Mouse (Mus musculus) hematopoietic stem cell, adult 5-6 weeks (primary cell): ENCODE measurements at regions not wholly inside any gene's neighbourhood (a gene's known extent, or its start where the extent isn't known, plus 50 kb on each side); places are given as distances from the start of the nearest gene placed in this dataset.

Experiments used
- ATAC-seq, 2 experiments: fragments of 125-278 bp in 1 of 2; replicated peaks in 1 of 2; 2 replicates each; pipeline ENCODE4 v1.8.0; 2016 to 2017; ENCODE audit warnings: inconsistent platforms in 2 of 2, mild to moderate bottlenecking in 2 of 2, moderate number of reproducible peaks in 2 of 2, low read depth in 1 of 2, moderate TSS enrichment in 1 of 2; ENCODE audit not compliant: low FRiP score in 2 of 2, poor library complexity in 2 of 2, severe bottlenecking in 2 of 2, insufficient read depth in 1 of 2, low TSS enrichment in 1 of 2

DNA sequence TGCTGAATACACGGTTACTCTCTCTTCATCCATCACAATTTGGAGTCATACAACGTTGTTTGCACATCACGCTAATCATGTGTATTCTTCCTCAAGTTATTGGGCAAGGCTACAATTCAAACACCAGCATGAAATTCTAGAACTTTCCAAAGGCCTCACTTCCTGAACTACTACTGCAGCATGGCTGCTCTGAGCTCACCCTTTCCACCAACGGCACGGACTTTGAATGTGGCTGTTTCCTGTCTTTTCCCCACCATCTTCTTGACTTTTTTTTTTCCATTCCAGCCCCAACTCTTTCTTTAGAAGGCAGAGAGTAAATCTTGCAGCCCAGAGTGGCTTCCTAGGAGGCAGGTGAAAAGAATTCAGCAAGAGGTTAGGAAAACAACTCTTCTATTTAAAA is 129.2 kb upstream of the Lmo4 start:
- no peak for ATAC-seq

DNA sequence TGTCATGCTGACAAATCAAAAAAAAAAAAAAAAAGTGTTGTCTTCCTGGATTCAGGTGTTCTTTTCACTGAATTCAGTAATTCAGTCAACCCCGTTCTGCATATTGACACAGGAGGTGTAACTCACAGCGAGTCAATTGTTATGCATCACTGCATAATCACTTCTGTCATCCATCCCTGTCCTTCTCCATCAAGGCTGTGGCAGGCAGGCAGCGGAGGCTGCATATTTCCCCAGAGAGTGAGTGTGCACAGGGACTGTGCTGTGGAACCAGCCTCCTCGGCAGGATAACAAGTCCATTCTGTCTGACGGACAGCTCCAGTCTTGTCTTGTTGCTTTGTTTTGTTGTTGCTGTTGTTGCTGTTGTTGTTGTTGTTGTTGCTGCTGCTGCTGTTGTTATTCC is 127.3 kb upstream of the Lmo4 start:
- no peak for ATAC-seq

DNA sequence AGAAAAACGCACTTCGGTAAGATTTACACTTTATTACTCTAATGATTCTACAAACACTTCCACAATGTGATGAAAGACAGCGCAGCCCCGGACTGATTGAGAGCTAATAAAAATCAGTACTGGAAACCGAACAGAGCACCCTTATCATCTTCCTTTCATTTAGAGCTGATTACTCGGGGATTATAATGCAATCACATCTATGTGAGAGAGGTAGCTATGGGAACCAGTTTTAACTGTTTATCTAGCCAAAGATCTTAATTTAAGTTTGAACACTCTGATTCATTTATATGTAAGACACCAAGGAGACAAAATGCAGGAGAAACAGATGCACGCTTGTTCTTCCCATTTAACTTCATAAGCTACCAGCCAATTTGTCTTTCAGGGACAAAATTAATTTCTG is 124.1 kb upstream of the Lmo4 start:
- ATAC-seq: no peak

DNA sequence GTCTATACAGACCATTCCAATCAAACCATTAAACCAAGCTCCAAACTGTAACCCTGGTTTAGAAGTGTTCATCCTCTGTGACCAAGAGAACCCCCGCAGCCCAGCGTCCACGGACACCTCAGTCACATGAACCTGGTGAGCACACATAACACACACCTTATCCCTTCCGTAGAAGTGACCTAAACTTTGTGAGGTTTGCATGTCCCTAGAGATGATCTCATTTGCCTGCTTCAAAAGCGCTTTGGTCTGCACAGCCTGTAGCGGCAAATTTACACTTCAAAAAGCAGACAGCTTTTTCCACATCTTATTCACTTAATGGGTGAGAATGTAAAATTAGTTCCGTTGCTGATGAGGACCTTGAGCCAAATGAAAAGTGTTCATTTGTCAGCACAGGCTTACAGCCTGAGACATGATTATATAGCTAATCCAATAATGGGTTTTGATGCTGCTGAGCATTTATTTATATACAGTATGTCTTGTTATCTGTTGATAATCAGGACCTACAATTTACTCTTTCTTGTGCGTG is 122.3 kb upstream of the Lmo4 start:
- ATAC-seq: no peak

DNA sequence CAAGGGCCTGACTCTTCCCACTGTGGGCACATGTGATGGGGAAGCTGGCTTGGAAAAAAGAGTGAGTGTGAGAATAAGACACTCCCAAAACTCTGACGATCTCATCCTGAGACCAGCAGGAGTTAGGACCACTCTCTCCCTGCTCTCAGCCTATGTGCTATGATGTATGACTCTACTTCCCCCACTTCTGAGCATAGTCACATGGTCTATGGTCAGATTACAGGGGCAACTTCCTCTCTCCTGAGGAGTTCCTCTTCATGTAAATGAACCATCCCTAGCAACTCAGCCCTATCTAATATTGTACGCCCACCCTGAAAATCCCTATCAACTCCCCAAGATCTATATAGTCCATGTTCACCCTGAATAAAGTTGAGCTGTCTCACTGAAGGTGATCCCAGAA is 120.0 kb upstream of the Lmo4 start:
- ATAC-seq: 0 out of 4 replicates have a peak, but pooled peaks of 1 of the 2 experiments have one; percentile 17

DNA sequence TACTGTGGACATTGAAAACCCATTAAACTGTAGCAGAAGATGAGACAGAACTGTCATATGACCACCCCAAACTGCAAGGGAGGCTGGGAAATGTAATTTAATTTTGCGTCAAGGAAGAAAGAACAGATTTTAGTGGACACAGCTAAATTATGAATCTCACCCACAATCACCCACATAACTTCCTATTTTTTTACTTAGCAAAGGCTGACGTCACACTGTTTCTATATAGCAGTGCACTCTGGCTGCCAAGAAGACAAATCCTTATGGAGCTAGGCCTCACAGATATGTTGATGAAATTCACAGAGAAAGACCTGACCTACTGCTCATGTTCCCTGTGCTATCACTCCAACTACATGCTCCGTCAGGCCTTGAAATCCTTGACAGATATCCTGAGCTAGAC is 118.5 kb upstream of the Lmo4 start:
- ATAC-seq: no peak

DNA sequence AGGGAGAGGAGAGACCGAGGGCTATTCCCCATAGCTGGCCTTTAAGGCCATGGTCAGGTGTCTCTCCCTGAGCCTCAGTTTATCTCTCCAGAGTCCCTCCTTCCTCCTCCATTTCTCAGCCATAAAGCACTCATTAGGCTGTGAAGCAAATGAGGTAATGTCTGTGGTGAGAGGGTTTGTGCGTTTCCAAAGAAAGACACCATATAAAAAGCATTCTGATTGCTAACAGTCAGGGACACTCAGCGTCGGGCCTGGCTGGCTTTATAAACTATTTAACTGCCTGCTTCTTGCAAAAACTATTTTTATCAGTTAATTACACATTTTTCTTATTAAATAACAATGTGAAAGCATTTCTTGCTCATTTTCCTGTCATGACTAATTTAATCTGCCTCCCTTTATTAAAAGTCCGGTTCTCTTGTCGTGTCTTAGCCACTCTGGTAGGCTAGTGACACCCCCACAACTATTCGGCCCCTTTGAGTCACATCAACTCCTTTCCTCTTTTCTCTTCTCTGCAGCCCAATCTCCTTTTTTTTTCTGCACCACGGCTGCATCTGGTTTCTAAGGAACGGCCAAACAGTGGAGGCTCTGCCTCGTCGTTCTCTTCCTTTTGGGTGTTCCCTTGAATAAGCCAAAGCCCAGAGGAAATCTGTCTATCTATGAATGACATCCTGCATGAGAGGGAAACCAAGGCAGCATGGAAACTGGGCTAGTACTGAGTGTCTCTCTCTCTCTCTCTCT is 114.6 kb upstream of the Lmo4 start:
- ATAC-seq: no peak

DNA sequence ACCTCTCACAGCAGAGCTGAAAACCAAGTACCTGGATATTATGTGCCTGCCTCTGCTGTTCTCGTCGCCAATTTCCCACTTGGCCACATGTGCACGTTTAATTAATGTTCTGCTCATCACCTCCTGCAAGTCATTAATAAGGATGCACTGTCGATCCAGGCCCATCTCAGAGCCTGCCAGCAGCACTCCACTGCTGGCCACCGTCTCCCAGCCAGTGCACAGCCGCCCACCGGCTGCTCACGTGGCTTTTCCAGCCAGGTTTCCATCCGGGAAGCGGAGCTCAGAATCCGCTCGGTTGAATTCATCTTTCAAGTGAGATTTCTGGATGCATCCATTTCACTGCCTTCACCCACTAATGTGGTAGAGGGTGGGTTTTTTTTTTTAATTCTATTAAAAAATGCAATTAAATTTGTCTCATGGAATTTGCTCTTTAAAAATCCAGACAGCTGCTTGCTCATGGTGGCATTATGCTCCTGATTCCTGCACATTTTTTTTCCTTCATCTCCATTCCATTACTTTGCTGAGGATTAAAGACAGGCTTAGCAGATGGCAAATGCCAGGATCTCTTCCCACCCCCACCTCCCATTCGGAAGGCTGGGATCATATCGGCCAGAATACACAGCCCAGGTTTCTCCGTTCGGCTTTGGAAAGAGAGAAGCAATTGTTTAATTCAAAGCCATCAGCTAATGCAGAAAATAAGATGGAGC is 113.9 kb upstream of the Lmo4 start:
- no peak for ATAC-seq

DNA sequence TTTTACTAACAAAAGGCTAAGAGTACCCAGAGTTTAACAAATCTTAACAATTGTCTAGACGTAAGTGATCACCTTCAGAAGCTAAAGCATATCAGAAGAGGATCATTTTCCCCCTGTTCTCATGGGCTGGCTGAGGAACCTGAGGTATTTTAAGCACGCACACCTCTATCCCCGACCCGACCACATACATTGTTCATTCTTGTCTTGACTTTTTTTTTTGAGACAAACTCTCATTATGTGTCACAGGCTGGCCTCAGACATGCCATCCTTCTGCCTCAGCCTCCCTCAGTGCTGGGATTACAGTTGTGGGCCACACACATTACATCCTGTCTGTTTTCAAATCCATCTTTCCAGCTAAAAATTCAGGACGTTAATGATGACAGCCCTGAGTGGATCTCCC is 105.7 kb upstream of the Lmo4 start:
- ATAC-seq: no peak

DNA sequence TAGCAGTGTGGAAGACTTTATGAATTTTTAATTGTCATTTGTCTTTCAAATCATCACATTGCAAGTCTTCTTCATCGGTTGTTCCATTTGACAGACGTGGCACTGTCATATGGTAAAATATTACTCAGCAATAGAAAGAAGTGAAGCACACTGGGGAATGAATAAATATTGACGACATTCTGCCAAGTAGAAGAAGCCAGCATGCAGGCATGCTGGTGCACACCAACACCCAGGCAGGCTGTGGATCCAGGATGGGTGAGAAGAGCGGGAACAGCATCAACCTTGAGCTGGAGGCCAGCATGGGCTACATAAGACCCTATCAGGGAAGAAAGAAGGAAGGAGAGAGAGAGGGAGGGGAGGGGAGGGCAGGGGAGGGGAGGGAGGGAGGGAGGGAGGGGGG is 103.6 kb upstream of the Lmo4 start:
- ATAC-seq: no peak

DNA sequence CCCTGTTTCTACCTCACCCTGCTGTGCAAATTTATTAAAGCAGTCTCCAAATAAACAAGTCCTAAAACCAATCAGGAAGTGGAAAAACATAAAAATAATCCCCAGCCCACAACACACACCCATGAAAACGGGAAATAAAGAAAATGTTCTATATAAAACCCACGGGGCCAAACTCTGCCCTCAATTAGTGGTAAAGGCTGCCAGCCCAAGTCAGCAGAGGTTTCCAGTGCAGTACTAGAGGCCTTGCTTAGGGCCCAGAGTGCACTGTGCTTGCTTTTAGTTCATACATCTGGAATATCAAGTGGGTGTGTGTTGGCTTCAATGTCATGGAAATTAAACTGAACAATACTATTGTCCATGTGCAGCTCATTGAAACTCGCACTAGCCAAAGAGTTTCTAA is 102.5 kb upstream of the Lmo4 start:
- peak; percentile 47 to 57; a peak in 3 of 4 replicates for ATAC-seq

DNA sequence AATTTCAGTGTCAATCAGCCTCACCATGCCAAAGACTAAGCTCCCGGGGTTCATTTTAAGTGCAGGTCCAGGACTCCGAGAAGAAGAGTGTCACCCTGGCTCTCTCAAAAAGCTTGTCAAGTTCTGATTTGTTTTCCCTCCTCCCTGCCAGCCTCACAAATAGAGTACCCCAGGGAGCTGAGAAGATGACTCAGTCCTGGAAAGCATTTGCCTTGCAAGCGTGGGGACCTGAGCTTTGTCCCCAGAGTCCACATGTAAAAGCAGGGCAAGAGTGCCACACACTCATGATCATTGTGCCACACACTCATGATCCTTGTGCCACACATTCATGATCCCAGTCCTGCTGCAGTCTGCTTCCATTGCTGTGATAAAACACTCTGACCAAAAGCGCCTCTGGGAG is 100.4 kb upstream of the Lmo4 start:
- no peak for ATAC-seq

DNA sequence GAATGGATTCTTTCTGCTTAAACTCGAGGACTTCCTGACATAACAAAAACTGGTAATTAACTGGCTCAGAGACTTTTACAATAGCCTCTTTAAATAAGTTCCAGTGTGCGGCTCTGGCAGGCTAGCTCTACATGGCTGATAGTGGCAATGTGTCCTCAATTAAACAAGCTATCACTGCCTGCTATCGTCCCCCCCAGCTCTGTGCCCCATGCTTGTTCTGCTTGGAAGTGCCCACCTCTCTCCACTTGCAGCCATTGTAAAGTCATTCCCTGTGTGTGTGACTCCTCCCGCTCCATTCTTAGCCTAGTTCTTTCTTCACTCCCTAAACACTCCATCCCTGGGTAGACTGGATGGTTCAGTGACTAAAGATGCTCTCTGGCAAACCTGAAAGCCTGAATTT is 99.9 kb upstream of the Lmo4 start:
- no peak for ATAC-seq

DNA sequence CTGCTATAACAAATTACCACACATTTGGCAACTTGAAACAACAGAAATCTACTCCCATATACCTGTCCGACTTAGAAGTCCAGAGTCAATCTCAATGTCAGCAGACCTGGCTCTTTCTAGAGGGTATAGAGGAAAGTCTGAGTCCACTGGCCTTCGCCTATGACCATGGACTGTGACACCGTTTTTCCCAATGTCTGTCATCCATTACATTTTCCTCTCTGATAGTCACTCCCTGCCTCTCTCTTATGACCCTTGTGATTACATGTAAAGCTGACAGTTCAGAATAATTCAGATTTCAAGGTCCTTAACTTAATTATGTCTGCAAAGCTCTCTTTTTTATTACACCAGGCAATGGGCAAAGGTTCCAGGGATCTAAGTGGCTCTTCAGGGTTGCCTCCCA is 97.6 kb upstream of the Lmo4 start:
- ATAC-seq: no peak

DNA sequence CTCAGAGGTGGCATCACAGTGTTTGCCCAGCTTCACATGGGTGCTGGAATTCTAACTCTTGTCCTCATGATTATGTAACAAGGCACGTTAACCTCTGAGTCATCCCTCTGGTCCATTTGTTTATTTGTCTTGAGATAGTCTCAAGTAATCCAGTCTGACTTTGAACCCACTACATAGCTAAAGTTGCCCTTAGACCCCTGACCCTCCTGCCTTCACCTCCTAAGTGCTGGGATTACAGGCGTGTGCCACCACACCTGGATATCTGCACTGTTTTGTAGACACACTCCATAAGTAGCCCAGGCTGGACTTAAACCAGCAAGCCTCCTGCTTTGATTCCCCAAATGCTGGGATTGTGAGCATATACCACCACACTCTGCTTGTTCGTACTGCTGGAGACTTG is 96.0 kb upstream of the Lmo4 start:
- ATAC-seq: no peak

DNA sequence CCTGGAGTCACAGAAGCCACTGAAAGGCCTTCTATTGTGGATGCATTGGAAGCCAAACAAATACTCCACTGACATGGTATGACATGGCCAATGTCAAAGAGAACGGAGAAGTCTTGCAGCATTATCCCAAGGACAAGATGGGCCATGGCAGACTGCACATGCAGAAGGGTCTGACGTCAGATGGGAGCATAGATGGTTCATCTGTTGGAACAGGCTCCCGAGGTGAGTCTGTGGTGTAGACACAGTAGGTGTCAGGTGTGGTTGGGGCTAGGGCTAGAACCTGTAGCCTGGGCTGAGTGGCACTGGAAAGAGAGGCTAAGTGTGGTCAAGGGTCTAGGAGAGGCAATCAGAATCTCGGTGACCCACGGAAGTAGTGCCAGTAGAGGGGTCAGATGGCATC is 94.2 kb upstream of the Lmo4 start:
- ATAC-seq: no peak

DNA sequence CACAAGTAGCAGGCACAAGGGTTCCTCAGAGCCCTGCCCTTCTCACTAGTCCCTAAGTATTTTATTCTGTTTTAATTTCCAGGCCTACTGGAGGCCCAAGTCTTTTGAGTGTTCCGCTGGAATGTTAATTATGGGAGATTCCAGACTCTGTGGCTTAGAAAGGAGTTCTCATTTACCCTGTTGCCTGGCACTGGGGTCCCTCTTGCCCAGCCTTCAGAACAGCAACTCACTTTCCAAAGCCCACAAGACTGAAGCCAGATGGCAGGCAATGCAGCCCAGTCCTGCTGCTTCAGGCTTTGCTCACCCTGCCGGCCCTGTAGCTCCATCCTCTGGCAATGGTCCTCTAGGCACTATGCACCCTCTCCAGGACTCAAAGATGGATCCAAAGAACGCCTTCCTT is 84.5 kb upstream of the Lmo4 start:
- ATAC-seq: no peak

DNA sequence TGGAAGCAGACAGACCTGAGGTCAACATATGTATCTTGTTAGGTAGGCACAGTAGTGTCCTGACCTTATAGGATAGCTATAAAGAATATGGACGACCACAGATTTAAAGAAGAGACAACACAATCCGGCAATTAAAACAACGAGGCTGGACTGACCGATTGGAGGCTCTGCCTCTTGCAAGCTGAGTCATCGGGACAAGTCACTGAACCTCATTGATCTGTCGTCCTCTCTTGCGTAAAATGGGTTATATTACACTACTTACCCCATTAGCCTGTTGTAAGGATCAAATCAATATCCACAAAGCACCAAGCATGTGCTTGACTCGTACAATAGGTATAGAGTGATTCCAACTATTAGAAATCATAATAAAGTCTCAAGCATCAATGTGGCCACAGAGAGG is 81.1 kb upstream of the Lmo4 start:
- ATAC-seq: no peak

DNA sequence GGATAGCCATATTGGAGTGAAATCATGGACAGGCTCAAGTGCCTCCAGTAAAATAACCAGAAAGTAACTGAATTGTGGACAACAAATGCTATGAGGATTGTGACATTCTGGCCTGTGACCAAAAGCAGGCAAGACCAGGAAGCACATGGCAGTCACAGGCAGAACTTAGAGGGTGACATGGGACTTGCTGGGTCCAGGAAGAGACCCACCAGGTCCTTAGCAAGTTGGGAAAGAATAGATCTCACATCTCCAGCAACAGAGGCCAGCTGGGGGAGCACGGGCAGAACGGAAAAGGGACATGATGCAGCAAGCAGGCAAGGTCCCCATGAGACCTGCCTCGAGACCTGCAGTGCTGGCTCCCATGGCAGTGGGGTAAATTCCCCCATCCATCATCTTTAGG is 79.3 kb upstream of the Lmo4 start:
- ATAC-seq: no peak
